Mouse (Mus musculus) forebrain, postnatal 0 days (tissue): ENCODE measurements at regions not wholly inside any gene's neighbourhood (a gene's known extent, or its start where the extent isn't known, plus 50 kb on each side); places are given as distances from the start of the nearest gene placed in this dataset.

Experiments used
- ATAC-seq: fragments of 200-750 bp; cut with Nextera tagmentation; 2 replicates; pipeline ENCODE4 v1.8.0; 2017; ENCODE audit warnings: mild to moderate bottlenecking, moderate library complexity
- DNase-seq: peaks from one replicate; pipeline ENCODE4 v3.0.0-alpha.2; 2015
- H3K27ac ChIP-seq: fragments of 300-500 bp; sonication (generic); 2 replicates; pipeline ENCODE4 v1.5.1; 2014; ENCODE audit warnings: low read depth, mild to moderate bottlenecking, antibody characterized with exemption, low read length, moderate library complexity, mixed read lengths
- H3K27me3 ChIP-seq: fragments of 300-500 bp; sonication (generic); 2 replicates; pipeline ENCODE4 v1.6.1; 2014; ENCODE audit warnings: mild to moderate bottlenecking, low read length, mixed read lengths; ENCODE audit not compliant: insufficient read depth
- H3K36me3 ChIP-seq: fragments of 300-500 bp; sonication (generic); 2 replicates; pipeline ENCODE4 v1.6.1; 2014; ENCODE audit warnings: mild to moderate bottlenecking, moderate library complexity; ENCODE audit not compliant: insufficient read depth
- H3K4me1 ChIP-seq: fragments of 300-500 bp; sonication (generic); 2 replicates; pipeline ENCODE4 v1.6.1; 2014; ENCODE audit warnings: antibody characterized with exemption; ENCODE audit not compliant: insufficient read depth
- H3K4me2 ChIP-seq: fragments of 300-500 bp; sonication (generic); 2 replicates; pipeline ENCODE4 v1.6.1; 2014; ENCODE audit warnings: low read depth, mild to moderate bottlenecking, moderate library complexity
- H3K4me3 ChIP-seq: fragments of 300-500 bp; sonication (generic); 2 replicates; pipeline ENCODE4 v1.5.1; 2014; ENCODE audit warnings: low read depth, low read length, mixed read lengths
- H3K9ac ChIP-seq: fragments of 300-500 bp; sonication (generic); 2 replicates; pipeline ENCODE4 v1.6.1; 2014; ENCODE audit warnings: mild to moderate bottlenecking
- H3K9me3 ChIP-seq: fragments of 300-500 bp; sonication (generic); 2 replicates; pipeline ENCODE4 v1.6.1; 2016; ENCODE audit warnings: low read length
- CTCF ChIP-seq: sonication (generic); IDR thresholded peaks from 2 replicates; pipeline ENCODE4 v1.5.1; 2016; ENCODE audit warnings: antibody characterized with exemption, control low read depth, low read depth
- WGBS: fragments of 180-500 bp; shearing (Covaris S2); extraction: QIAGEN DNeasy Blood & Tissue Kit; methylation state at CpG from one replicate; pipeline ENCODE4 v1.1.7; 2014; 5-methylcytosine and 5-hydroxymethylcytosine counted together

DNA sequence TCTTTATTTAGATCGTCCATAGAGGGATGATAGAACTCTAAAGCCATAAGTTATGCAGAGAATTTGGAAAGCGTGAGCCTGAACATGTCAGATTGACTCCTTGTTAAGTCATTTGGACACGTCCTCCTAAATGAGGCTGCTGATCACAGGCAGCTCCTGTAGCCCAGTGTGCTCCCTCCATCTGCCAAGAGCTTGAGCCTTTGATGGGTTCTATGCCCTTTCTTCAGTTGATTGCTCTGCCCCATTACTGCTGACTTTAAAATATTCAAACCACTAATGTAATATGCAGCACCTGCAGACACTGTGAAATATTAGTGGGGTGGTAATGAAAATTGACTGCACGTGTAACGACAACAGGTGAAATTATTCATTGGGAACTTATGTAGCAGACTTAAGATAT, 874.6 kb upstream of the Lcorl start:
- DNase-seq = no peak
- no peak overlapping the region for H3K4me2 ChIP-seq
- H3K9me3 ChIP-seq = no peaks in the 10 kb centered on the region
- no peak overlapping the region for H3K9ac ChIP-seq
- H3K4me1 ChIP-seq = no peaks in the 10 kb centered on the region
- H3K27me3 ChIP-seq = no peaks in the 10 kb centered on the region
- H3K27ac ChIP-seq = no peak overlapping the region
- no peak for TF ChIP-seq CTCF
- ATAC-seq = no peak
- H3K4me3 ChIP-seq = no peak overlapping the region
- H3K36me3 ChIP-seq = no peaks in the 10 kb centered on the region
- 68% methylated on average over 5 of the region's 5 CpGs for WGBS

DNA sequence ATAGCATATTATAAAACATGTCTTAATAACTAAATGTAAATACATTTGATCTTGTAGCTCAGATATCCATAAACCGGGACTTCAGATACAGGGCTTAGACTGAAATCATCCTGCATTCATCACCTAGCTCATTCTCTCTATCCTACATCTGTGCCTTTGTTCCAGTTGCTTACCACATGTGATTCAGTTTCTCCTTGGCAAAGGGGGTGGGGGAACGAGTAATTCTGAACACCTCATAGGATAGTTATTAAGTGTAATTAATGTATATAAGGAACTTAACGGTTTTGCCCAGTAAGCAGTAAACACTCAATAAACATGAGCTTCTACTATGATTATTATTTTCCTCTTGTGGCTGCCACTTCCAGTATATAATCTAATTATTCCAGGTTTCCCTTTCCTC, 873.9 kb upstream of the Lcorl start:
- H3K9ac ChIP-seq = no peak overlapping the region
- H3K27ac ChIP-seq = no peak overlapping the region
- TF ChIP-seq CTCF = no peak
- no peaks in the 10 kb centered on the region for H3K27me3 ChIP-seq
- DNase-seq = no peak
- WGBS = 43% methylated on average over 3 of the region's 3 CpGs
- ATAC-seq = no peak
- H3K9me3 ChIP-seq = no peaks in the 10 kb centered on the region
- H3K36me3 ChIP-seq = no peaks in the 10 kb centered on the region
- H3K4me2 ChIP-seq = no peak overlapping the region
- H3K4me1 ChIP-seq = no peaks in the 10 kb centered on the region
- no peak overlapping the region for H3K4me3 ChIP-seq

DNA sequence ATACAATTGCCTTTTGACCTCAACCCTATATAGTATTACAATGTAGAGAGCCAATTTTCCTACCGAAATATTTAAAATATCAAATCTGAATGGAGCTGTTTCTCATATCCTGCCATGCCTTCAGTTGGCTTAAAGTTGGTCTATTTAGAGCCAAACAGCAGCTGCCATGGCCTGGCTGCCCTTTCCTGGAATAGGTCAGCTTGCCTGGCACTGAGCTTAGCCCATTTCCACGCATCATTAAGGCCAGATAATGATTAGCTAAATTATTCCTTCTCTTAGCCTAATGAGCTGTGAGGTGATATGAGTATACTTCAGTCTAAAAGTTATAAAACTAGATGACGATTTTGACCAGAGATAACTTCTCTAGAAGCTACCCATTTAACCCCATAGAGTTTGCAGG, 852.2 kb upstream of the Lcorl start:
- no peak for TF ChIP-seq CTCF
- Histone ChIP-seq H3K9ac (no peak overlapping the region), H3K9me3 (no peaks in the 10 kb centered on the region), H3K4me3 (no peak overlapping the region), H3K4me1 (no peaks in the 10 kb centered on the region), H3K36me3 (no peaks in the 10 kb centered on the region), H3K27ac (no peak overlapping the region), H3K27me3 (no peaks in the 10 kb centered on the region), H3K4me2 (no peak overlapping the region)
- DNase-seq (no peak), ATAC-seq (no peak)
- WGBS = 73% methylated on average over 3 of the region's 3 CpGs

DNA sequence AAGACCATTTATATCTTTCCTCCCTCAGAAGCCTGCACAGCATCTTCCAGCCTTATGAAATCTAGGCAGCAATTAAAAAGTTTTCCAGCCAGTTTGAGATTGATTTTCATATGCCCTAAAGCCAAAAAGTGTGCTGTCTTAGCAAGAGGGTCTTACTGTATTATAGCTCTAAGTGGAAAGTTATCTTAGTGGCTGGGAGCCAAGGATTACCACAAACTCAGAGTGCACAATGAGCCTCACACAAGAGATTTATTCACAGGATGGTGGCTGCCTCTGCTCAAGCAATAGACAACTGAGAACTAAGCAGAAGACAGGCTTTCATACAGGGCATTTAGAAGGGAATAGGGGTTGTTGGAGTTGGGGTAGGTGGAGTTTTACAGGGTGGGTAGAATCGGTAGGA, 850.4 kb upstream of the Lcorl start:
- Histone ChIP-seq H3K4me1 (no peaks in the 10 kb centered on the region), H3K9me3 (no peaks in the 10 kb centered on the region), H3K9ac (no peak overlapping the region), H3K27me3 (no peaks in the 10 kb centered on the region), H3K27ac (no peak overlapping the region), H3K36me3 (no peaks in the 10 kb centered on the region), H3K4me3 (no peak overlapping the region), H3K4me2 (no peak overlapping the region)
- ATAC-seq (no peak), DNase-seq (no peak)
- TF ChIP-seq CTCF = no peak
- WGBS = 79% methylated on average over 1 of the region's 1 CpGs

DNA sequence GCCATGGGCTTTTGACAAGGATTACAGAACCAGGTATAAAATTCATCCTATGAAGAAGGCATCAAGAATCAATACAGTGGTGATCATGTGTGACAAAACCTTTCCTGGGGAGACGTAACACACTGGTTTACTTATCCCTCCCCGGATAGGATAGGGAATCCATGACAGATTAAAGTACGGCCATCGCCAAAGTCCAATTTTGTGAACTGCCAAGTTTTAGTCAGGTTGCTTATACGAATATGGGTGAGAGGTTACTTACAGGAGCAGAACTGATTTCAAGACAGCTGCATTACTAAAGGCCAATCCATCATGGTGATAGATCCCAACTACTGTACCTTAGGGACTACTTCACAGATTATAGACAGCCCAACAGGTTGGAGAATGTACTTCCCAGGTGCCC, 849.6 kb upstream of the Lcorl start:
- H3K4me1 ChIP-seq = no peaks in the 10 kb centered on the region
- no peak overlapping the region for H3K4me2 ChIP-seq
- TF ChIP-seq CTCF = no peak
- no peaks in the 10 kb centered on the region for H3K36me3 ChIP-seq
- ATAC-seq = no peak
- no peak overlapping the region for H3K9ac ChIP-seq
- H3K9me3 ChIP-seq = no peaks in the 10 kb centered on the region
- no peak overlapping the region for H3K4me3 ChIP-seq
- H3K27ac ChIP-seq = no peak overlapping the region
- no peaks in the 10 kb centered on the region for H3K27me3 ChIP-seq
- no peak for DNase-seq
- WGBS = 97% methylated on average over 5 of the region's 5 CpGs

DNA sequence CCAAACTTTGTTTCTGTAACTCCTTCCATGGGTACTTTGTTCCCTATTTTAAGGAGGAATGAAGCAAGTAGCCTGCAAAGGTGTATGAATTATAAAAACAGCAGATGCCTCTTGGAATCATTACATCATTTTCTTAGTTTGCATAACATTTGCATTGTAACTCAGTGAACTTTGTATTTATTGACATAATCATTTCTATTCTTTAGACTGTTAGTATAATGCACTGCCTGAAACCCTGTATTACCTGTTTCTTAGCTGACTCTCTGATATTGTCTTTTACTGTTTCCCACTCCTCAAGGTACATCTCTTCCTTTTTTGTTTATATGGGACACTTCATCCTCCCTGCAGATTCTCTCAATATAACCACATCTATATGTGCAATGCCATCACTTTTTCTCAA, 820.6 kb upstream of the Lcorl start:
- Histone ChIP-seq H3K36me3 (no peaks in the 10 kb centered on the region), H3K27ac (no peak overlapping the region), H3K27me3 (no peaks in the 10 kb centered on the region), H3K9ac (no peak overlapping the region), H3K4me1 (no peaks in the 10 kb centered on the region), H3K4me2 (no peak overlapping the region), H3K4me3 (no peak overlapping the region), H3K9me3 (no peaks in the 10 kb centered on the region)
- DNase-seq = no peak
- TF ChIP-seq CTCF = no peak
- ATAC-seq = no peak

DNA sequence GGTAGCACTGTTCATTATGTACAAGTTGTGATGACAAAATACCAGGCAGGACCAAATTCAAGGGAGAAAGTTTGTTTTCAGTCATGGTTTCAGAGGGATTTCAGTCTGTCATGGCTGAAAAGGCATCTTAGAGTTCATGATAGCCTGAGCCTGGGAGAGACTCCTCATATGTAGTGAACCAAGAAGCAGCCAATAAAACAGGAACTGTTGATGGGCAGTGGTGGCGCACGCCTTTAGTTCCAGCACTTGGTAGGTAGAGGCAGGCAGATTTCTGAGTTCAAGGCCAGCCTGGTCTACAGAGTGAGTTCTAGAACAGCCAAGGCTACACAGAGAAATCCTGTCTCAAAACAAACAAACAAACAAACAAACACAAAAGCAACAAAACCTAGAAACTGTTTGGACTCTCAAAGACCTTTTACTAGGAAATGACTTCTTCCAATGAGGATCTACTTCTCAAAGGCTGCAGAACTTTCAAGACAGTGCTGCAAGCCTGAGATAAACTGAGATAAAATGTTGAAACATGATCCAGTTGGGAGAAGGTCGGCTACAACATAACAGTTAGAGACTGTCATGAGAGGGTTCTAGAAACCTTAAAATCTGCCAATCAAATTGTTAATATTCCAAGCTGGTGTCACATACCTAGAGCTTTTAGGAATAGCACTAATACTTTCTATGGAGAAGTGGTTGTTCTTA, 817.5 kb upstream of the Lcorl start:
- Histone ChIP-seq H3K4me3 (no peak overlapping the region), H3K9me3 (no peaks in the 10 kb centered on the region), H3K4me2 (no peak overlapping the region), H3K27me3 (no peaks in the 10 kb centered on the region), H3K36me3 (no peaks in the 10 kb centered on the region), H3K9ac (no peak overlapping the region), H3K4me1 (no peaks in the 10 kb centered on the region), H3K27ac (no peak overlapping the region)
- TF ChIP-seq CTCF = no peak
- 94% methylated on average over 3 of the region's 3 CpGs for WGBS
- DNase-seq = no peak
- ATAC-seq = no peak
